Mouse (Mus musculus): ENCODE measurements around the gene Abca7.
"Not testable (repeated sequence)": the region's sequence is repeated elsewhere in the genome, so short reads cannot be mapped to it uniquely, and the experiment has no call there.

Gene Abca7

GRCm38 (mm10) chr10:80020603-80021319 lies 24.5 kb downstream of the Abca7 start:
- in situ Hi-C loops (cut with MseI, MboI) = no loop called here

- in situ Hi-C loops (cut with MseI, MboI) = no loop called here
Observed at GRCm38 (mm10) chr10:80021320-80021641, 25.0 kb downstream of the Abca7 start.

- in situ Hi-C loops (cut with MseI, MboI) = no loop called here
Observed at GRCm38 (mm10) chr10:80022164-80022563, 25.9 kb downstream of the Abca7 start.

GRCm38 (mm10) chr10:80022806-80023205 lies 26.5 kb downstream of the Abca7 start:
- in situ Hi-C loops (cut with MseI, MboI) = no loop called here

- in situ Hi-C loops (cut with MseI, MboI) = no loop called here
Observed at GRCm38 (mm10) chr10:80023758-80024157, 27.5 kb downstream of the Abca7 start.

GRCm38 (mm10) chr10:80024229-80025043 lies 28.1 kb downstream of the Abca7 start:
- in situ Hi-C loops (cut with MseI, MboI) = no loop called here

GRCm38 (mm10) chr10:80025044-80025347 lies 28.7 kb downstream of the Abca7 start:
- in situ Hi-C loops (cut with MseI, MboI) = no loop called here

GRCm38 (mm10) chr10:80025463-80025862 lies 29.2 kb downstream of the Abca7 start:
- in situ Hi-C loops (cut with MseI, MboI) = no loop called here

- in situ Hi-C loops (cut with MseI, MboI) = no loop called here
Observed at GRCm38 (mm10) chr10:80025889-80026288, 29.6 kb downstream of the Abca7 start.

GRCm38 (mm10) chr10:80027681-80028520 lies 31.6 kb downstream of the Abca7 start:
- in situ Hi-C loops (cut with MseI, MboI) = no loop called here

GRCm38 (mm10) chr10:80028521-80028846 lies 32.2 kb downstream of the Abca7 start:
- in situ Hi-C loops (cut with MseI, MboI) = no loop called here

- in situ Hi-C loops (cut with MseI, MboI) = no loop called here
Observed at GRCm38 (mm10) chr10:80030191-80030590, 33.9 kb downstream of the Abca7 start.

GRCm38 (mm10) chr10:80030736-80031135 lies 34.4 kb downstream of the Abca7 start:
- in situ Hi-C loops (cut with MseI, MboI) = no loop called here

GRCm38 (mm10) chr10:80032799-80033480 lies 36.6 kb downstream of the Abca7 start:
- in situ Hi-C loops (cut with MseI, MboI) = no loop called here

GRCm38 (mm10) chr10:80033511-80034391 lies 37.5 kb downstream of the Abca7 start:
- in situ Hi-C loops (cut with MseI, MboI) = no loop called here

GRCm38 (mm10) chr10:80035148-80035547 lies 38.9 kb downstream of the Abca7 start:
- in situ Hi-C loops (cut with MseI, MboI) = no loop called here

- in situ Hi-C loops (cut with MseI, MboI) = no loop called here
Observed at GRCm38 (mm10) chr10:80035686-80036085, 39.4 kb downstream of the Abca7 start.

- in situ Hi-C loops (cut with MseI, MboI) = no loop called here
Observed at GRCm38 (mm10) chr10:80036832-80037231, 40.5 kb downstream of the Abca7 start.

- in situ Hi-C loops (cut with MseI, MboI) = no loop called here
Observed at GRCm38 (mm10) chr10:80039559-80039979, 43.3 kb downstream of the Abca7 start, which contains the start of gene Polr2e. TSS of gene Polr2e (minus strand) at chr10:80039795.

GRCm38 (mm10) chr10:80041409-80042060 lies 45.2 kb downstream of the Abca7 start:
- in situ Hi-C loops (cut with MseI, MboI) = not testable (repeated sequence)
